Mouse (Mus musculus): ENCODE data around the gene Selenbp2. TPM values are rescaled to one million over a fixed set of nuclear protein-coding genes. Genes with fewer than 3 reads are reported as not detected.

The Selenbp2 gene
- total RNA-seq (2012; rRNA removed), result not detected in 2 replicates
- not detected in 2 replicates for total RNA-seq (2014; rRNA removed)
- not detected in 2 replicates for polyA plus RNA-seq (2012; ENCODE audit: insufficient read length, low read depth)

- in situ Hi-C loops (cut with MboI; ENCODE audit: low pct_ligation_motif_present, low pct_unique_long_range_greater_than_20kb, low sequenced_read_pairs), result no loop called here
- Histone ChIP-seq H3K36me3 (replicated peaks in 1 of 2; ENCODE audit: control insufficient read depth in 1 of 2, insufficient read depth in 1 of 2, low read length in 1 of 2) (no peaks in the 10 kb centered on the region), H3K4me2 (ENCODE audit: insufficient read depth, low read depth, poor library complexity, severe bottlenecking) (no peak within 1 kb of the TSS), H3K4me1 (ENCODE audit: control insufficient read depth in 1 of 2, insufficient read depth in 2 of 2) (no peaks in the 10 kb centered on the region), H3K9me3 (replicated peaks; ENCODE audit: low read length) (no peaks in the 10 kb centered on the region), H3K79me2 (replicated peaks; ENCODE audit: control insufficient read depth, extremely low read depth, insufficient read depth, poor library complexity, severe bottlenecking) (no peaks in the 10 kb centered on the region), H3K4me3 (replicated peaks in 1 of 3; ENCODE audit: low read depth in 2 of 3, low read length in 2 of 3, poor library complexity in 1 of 3) (no peak within 1 kb of the TSS), H3K27me3 (replicated peaks) (no peaks in the 10 kb centered on the region), H3K9ac (ENCODE audit: insufficient read depth, low read depth) (no peak within 1 kb of the TSS), H3K27ac (ENCODE audit: insufficient read depth, low read depth) (no peak within 1 kb of the TSS)
- DNase-seq (ENCODE audit: extremely low read depth), result no peak
- TF ChIP-seq MEF2A (IDR thresholded peaks at IDR 0.05; ENCODE audit: borderline replicate concordance, low read depth, low read length) (no peak), MYC (IDR thresholded peaks at IDR 0.05; ENCODE audit: low read depth, low read length) (no peak), JUN (IDR thresholded peaks at IDR 0.05; ENCODE audit: insufficient read depth, low read depth, low read length) (no peak), MAX (IDR thresholded peaks at IDR 0.05; ENCODE audit: low read length) (no peak), EP300 (IDR thresholded peaks at IDR 0.05; ENCODE audit: low read length) (no peak), POLR2AphosphoS2 (IDR thresholded peaks at IDR 0.05; ENCODE audit: low read depth, low read length) (no peak), E2F4 (IDR thresholded peaks at IDR 0.05; ENCODE audit: insufficient replicate concordance, low read depth, low read length) (no peak), PAX5 (IDR thresholded peaks at IDR 0.05; ENCODE audit: low read length) (no peak), BHLHE40 (IDR thresholded peaks at IDR 0.05; ENCODE audit: low read depth, low read length) (no peak), IRF4 (IDR thresholded peaks at IDR 0.05; ENCODE audit: low read depth, low read length) (no peak), POLR2A (IDR thresholded peaks at IDR 0.05; ENCODE audit: low read depth, low read length) (no peak), NELFE (IDR thresholded peaks at IDR 0.05; ENCODE audit: low read depth, low read length) (no peak)
- dilution Hi-C loops (cut with MboI; ENCODE audit: extremely low pct_ligation_motif_present, extremely low pct_unique_long_range_greater_than_20kb, low sequenced_read_pairs), result no loop called here
Measured at GRCm38 (mm10) chr3:94693329-94693825, at the start of gene Selenbp2. TSS of gene Selenbp2 (plus strand) at chr3:94693556.

GRCm38 (mm10) chr3:94648755-94649590 lies 44.4 kb upstream of the Selenbp2 start:
- H3K36me3 ChIP-seq (replicated peaks in 1 of 2; ENCODE audit: control insufficient read depth in 1 of 2, insufficient read depth in 1 of 2, low read length in 1 of 2), result no peaks in the 10 kb centered on the region
- H3K4me3 ChIP-seq (replicated peaks in 1 of 3; ENCODE audit: low read depth in 2 of 3, low read length in 2 of 3, poor library complexity in 1 of 3), result no peak overlapping the region
- no peak overlapping the region for H3K4me2 ChIP-seq (ENCODE audit: insufficient read depth, low read depth, poor library complexity, severe bottlenecking)
- dilution Hi-C loops (cut with MboI; ENCODE audit: extremely low pct_ligation_motif_present, extremely low pct_unique_long_range_greater_than_20kb, low sequenced_read_pairs) (no loop called here), in situ Hi-C loops (cut with MboI; ENCODE audit: low pct_ligation_motif_present, low pct_unique_long_range_greater_than_20kb, low sequenced_read_pairs) (no loop called here)
- H3K27me3 ChIP-seq (replicated peaks), result no peaks in the 10 kb centered on the region
- H3K9me3 ChIP-seq (replicated peaks; ENCODE audit: low read length), result no peaks in the 10 kb centered on the region
- H3K9ac ChIP-seq (ENCODE audit: insufficient read depth, low read depth), result no peak overlapping the region
- TF ChIP-seq CHD1 (IDR thresholded peaks at IDR 0.05; ENCODE audit: low read depth, low read length) (no peak), IRF4 (IDR thresholded peaks at IDR 0.05; ENCODE audit: low read depth, low read length) (no peak), PAX5 (IDR thresholded peaks at IDR 0.05; ENCODE audit: low read length) (no peak), MAFK (IDR thresholded peaks at IDR 0.05; ENCODE audit: insufficient replicate concordance, low read length) (no peak), MAZ (IDR thresholded peaks at IDR 0.05; ENCODE audit: low read depth, low read length) (no peak), ZKSCAN1 (IDR thresholded peaks at IDR 0.05; ENCODE audit: borderline replicate concordance, low read depth, low read length) (no peak)
- no peak overlapping the region for H3K27ac ChIP-seq (ENCODE audit: insufficient read depth, low read depth)
- H3K79me2 ChIP-seq (replicated peaks; ENCODE audit: control insufficient read depth, extremely low read depth, insufficient read depth, poor library complexity, severe bottlenecking), result no peaks in the 10 kb centered on the region
- H3K4me1 ChIP-seq (ENCODE audit: control insufficient read depth in 1 of 2, insufficient read depth in 2 of 2), result peaks cover 0 to 2% of the 10 kb centered on the region in 2 experiments; a peak in 1 of 4 replicates
- DNase-seq (ENCODE audit: extremely low read depth), result no peak

All from CH12.LX (cell line).